Mouse (Mus musculus) bone marrow macrophage, adult 2 months (primary cell): ENCODE measurements around the gene Hpd.

Experiments
- CTCF ChIP-seq: IDR thresholded peaks from 2 replicates; pipeline ENCODE4 v1.5.1; 2012; ENCODE audit warnings: low read depth, mild to moderate bottlenecking, low read length, moderate library complexity
- POLR2A ChIP-seq: IDR thresholded peaks from 2 replicates; pipeline ENCODE4 v1.6.1; 2012; ENCODE audit warnings: mild to moderate bottlenecking, low read depth, low read length, borderline replicate concordance

GRCm38 (mm10) chr5:123144746-123145590, 37.6 kb downstream of the Hpd start:
- TF ChIP-seq POLR2A: no peak
- TF ChIP-seq CTCF: no peak
